Mouse (Mus musculus) hindbrain, embryonic 14.5 days (tissue): ENCODE results near the gene Apbb1. TPM values are rescaled to one million over a fixed set of nuclear protein-coding genes. Genes with fewer than 3 reads are reported as not detected.

Experiments used
- ATAC-seq: fragments of 200-750 bp; cut with Nextera tagmentation; 2 replicates; pipeline ENCODE4 v1.8.0; 2017; ENCODE audit warnings: moderate number of reproducible peaks, mild to moderate bottlenecking, moderate TSS enrichment, moderate library complexity; ENCODE audit not compliant: low FRiP score
- DNase-seq: peaks from one replicate; pipeline ENCODE4 v3.0.0-alpha.2; 2015; ENCODE audit warnings: low spot score
- H3K27ac ChIP-seq: fragments of 300-500 bp; sonication (generic); 2 replicates; pipeline ENCODE4 v1.5.1; 2014; ENCODE audit warnings: mild to moderate bottlenecking, moderate library complexity
- H3K27me3 ChIP-seq: fragments of 300-500 bp; sonication (generic); 2 replicates; pipeline ENCODE4 v1.6.1; 2014; ENCODE audit warnings: mild to moderate bottlenecking, low read length, mixed read lengths; ENCODE audit not compliant: control insufficient read depth, insufficient read depth
- H3K36me3 ChIP-seq: fragments of 300-500 bp; sonication (generic); replicated peaks from 2 replicates; pipeline ENCODE4 v1.6.1; 2014; ENCODE audit not compliant: control insufficient read depth, insufficient read depth
- H3K4me1 ChIP-seq: fragments of 300-500 bp; sonication (generic); replicated peaks from 2 replicates; pipeline ENCODE4 v1.6.1; 2014; ENCODE audit warnings: antibody characterized with exemption, low read length, mixed read lengths; ENCODE audit not compliant: control insufficient read depth, insufficient read depth
- H3K4me2 ChIP-seq: fragments of 300-500 bp; sonication (generic); replicated peaks from 2 replicates; pipeline ENCODE4 v1.6.1; 2014; ENCODE audit warnings: mild to moderate bottlenecking, moderate library complexity
- H3K4me3 ChIP-seq: fragments of 300-500 bp; sonication (generic); replicated peaks from 2 replicates; pipeline ENCODE4 v1.5.1; 2014; ENCODE audit warnings: mild to moderate bottlenecking, low read length
- H3K9ac ChIP-seq: fragments of 300-500 bp; sonication (generic); 2 replicates; pipeline ENCODE4 v1.6.1; 2014
- H3K9me3 ChIP-seq: fragments of 300-500 bp; sonication (generic); 2 replicates; pipeline ENCODE4 v1.6.1; 2016; ENCODE audit warnings: low read length; ENCODE audit not compliant: control insufficient read depth
- WGBS: fragments of 180-500 bp; shearing (Covaris S2); extraction: QIAGEN DNeasy Blood & Tissue Kit; methylation state at CpG from one replicate; pipeline ENCODE4 v1.1.7; 2014; 5-methylcytosine and 5-hydroxymethylcytosine counted together
- polyA plus RNA-seq: library from polyadenylated mRNA; unstranded; fragments of >200 nt; fragmentation: Nextera tagmentation; extraction: Ambion mirVana; gene quantifications from 2 replicates; pipeline ENCODE4 v1.2.1, GENCODE M21; 2014

Gene Apbb1
- polyA plus RNA-seq = 224 and 243 TPM in 2 replicates

- peak; percentile 86 for DNase-seq
- no peaks in the 10 kb centered on the region for H3K36me3 ChIP-seq
- peak within 1 kb of the TSS; percentile 82 for H3K9ac ChIP-seq
- H3K4me3 ChIP-seq = peak within 1 kb of the TSS; percentile 54
- no peaks in the 10 kb centered on the region for H3K27me3 ChIP-seq
- peaks cover 28% of the 10 kb centered on the region for H3K4me1 ChIP-seq
- peak within 1 kb of the TSS; percentile 84 for H3K4me2 ChIP-seq
- 0% methylated on average over 43 of the region's 54 CpGs for WGBS
- no peaks in the 10 kb centered on the region for H3K9me3 ChIP-seq
- ATAC-seq = peak; percentile 93
- peak within 1 kb of the TSS; percentile 97 for H3K27ac ChIP-seq
Measured at GRCm38 (mm10) chr7:105581094-105581703, at the start of gene Apbb1. Gene Apbb1 (minus strand): TSS chr7:105581653.

GRCm38 (mm10) chr7:105628633-105629032 lies 47.2 kb upstream of the Apbb1 start:
- DNase-seq = peak; percentile 63
- Histone ChIP-seq H3K36me3 (peaks cover 20% of the 10 kb centered on the region), H3K27ac (peak overlapping the region; percentile 45; the same call in 1 of the 2 replicates), H3K4me2 (no peak overlapping the region), H3K27me3 (no peaks in the 10 kb centered on the region), H3K9ac (no peak overlapping the region), H3K4me1 (peaks cover 33% of the 10 kb centered on the region), H3K9me3 (no peaks in the 10 kb centered on the region), H3K4me3 (no peak overlapping the region)
- ATAC-seq = no peak; the same call in 1 of the 2 replicates
- WGBS = 23% methylated on average over 3 of the region's 3 CpGs

- H3K27me3 ChIP-seq = no peaks in the 10 kb centered on the region
- ATAC-seq = no peak
- H3K9me3 ChIP-seq = no peaks in the 10 kb centered on the region
- H3K4me2 ChIP-seq = no peak overlapping the region
- peaks cover 15% of the 10 kb centered on the region for H3K4me1 ChIP-seq
- H3K36me3 ChIP-seq = peaks cover 52% of the 10 kb centered on the region
- H3K9ac ChIP-seq = no peak overlapping the region
- DNase-seq = no peak
- no peak overlapping the region for H3K27ac ChIP-seq
- WGBS = 73% methylated on average over 6 of the region's 6 CpGs
- no peak overlapping the region for H3K4me3 ChIP-seq
Measured at GRCm38 (mm10) chr7:105625397-105625796, 43.9 kb upstream of the Apbb1 start.

GRCm38 (mm10) chr7:105621646-105622292 lies 40.3 kb upstream of the Apbb1 start:
- H3K4me3 ChIP-seq = no peak overlapping the region
- no peaks in the 10 kb centered on the region for H3K27me3 ChIP-seq
- no peak overlapping the region for H3K27ac ChIP-seq
- WGBS = 87% methylated on average over 8 of the region's 8 CpGs
- DNase-seq (no peak), ATAC-seq (no peak)
- H3K36me3 ChIP-seq = peaks cover 87% of the 10 kb centered on the region
- H3K4me1 ChIP-seq = no peaks in the 10 kb centered on the region
- H3K4me2 ChIP-seq = no peak overlapping the region
- no peaks in the 10 kb centered on the region for H3K9me3 ChIP-seq
- no peak overlapping the region for H3K9ac ChIP-seq

- WGBS = 80% methylated on average over 4 of the region's 4 CpGs
Measured at GRCm38 (mm10) chr7:105621053-105621452, 39.6 kb upstream of the Apbb1 start.

GRCm38 (mm10) chr7:105619701-105620100 lies 38.2 kb upstream of the Apbb1 start:
- peaks cover 99% of the 10 kb centered on the region for H3K36me3 ChIP-seq
- WGBS = 87% methylated on average over 3 of the region's 3 CpGs
- no peak for ATAC-seq
- no peaks in the 10 kb centered on the region for H3K4me1 ChIP-seq
- H3K9me3 ChIP-seq = no peaks in the 10 kb centered on the region
- H3K4me3 ChIP-seq = no peak overlapping the region
- DNase-seq = no peak
- no peak overlapping the region for H3K27ac ChIP-seq
- no peak overlapping the region for H3K4me2 ChIP-seq
- H3K27me3 ChIP-seq = no peaks in the 10 kb centered on the region
- H3K9ac ChIP-seq = no peak overlapping the region

More at GRCm38 (mm10) chr7:105621053-105621452, 39.6 kb upstream of the Apbb1 start:
- H3K27me3 ChIP-seq = no peaks in the 10 kb centered on the region
- DNase-seq (no peak), ATAC-seq (no peak)
- peaks cover 95% of the 10 kb centered on the region for H3K36me3 ChIP-seq
- no peaks in the 10 kb centered on the region for H3K4me1 ChIP-seq
- no peak overlapping the region for H3K4me3 ChIP-seq
- H3K9ac ChIP-seq = no peak overlapping the region
- no peak overlapping the region for H3K4me2 ChIP-seq
- H3K9me3 ChIP-seq = no peaks in the 10 kb centered on the region
- H3K27ac ChIP-seq = no peak overlapping the region

GRCm38 (mm10) chr7:105617810-105618209 lies 36.4 kb upstream of the Apbb1 start:
- Histone ChIP-seq H3K4me2 (no peak overlapping the region), H3K36me3 (peaks cover 99% of the 10 kb centered on the region), H3K4me1 (no peaks in the 10 kb centered on the region), H3K27me3 (no peaks in the 10 kb centered on the region), H3K9ac (no peak overlapping the region), H3K27ac (no peak overlapping the region), H3K9me3 (no peaks in the 10 kb centered on the region), H3K4me3 (no peak overlapping the region)
- DNase-seq (no peak), ATAC-seq (no peak)
- WGBS = 96% methylated on average over 22 of the region's 22 CpGs

- 95% methylated on average over 6 of the region's 6 CpGs for WGBS
- H3K4me2 ChIP-seq = no peak overlapping the region
- H3K4me1 ChIP-seq = no peaks in the 10 kb centered on the region
- no peak for ATAC-seq
- no peaks in the 10 kb centered on the region for H3K27me3 ChIP-seq
- H3K9ac ChIP-seq = no peak overlapping the region
- H3K27ac ChIP-seq = no peak overlapping the region
- H3K9me3 ChIP-seq = no peaks in the 10 kb centered on the region
- DNase-seq = no peak
- peaks cover 99% of the 10 kb centered on the region for H3K36me3 ChIP-seq
- no peak overlapping the region for H3K4me3 ChIP-seq
Measured at GRCm38 (mm10) chr7:105616561-105616960, 35.1 kb upstream of the Apbb1 start.

- Histone ChIP-seq H3K4me3 (no peak overlapping the region), H3K27me3 (no peaks in the 10 kb centered on the region), H3K27ac (no peak overlapping the region), H3K4me1 (no peaks in the 10 kb centered on the region), H3K9ac (no peak overlapping the region), H3K4me2 (no peak overlapping the region), H3K9me3 (no peaks in the 10 kb centered on the region), H3K36me3 (peaks cover 99% of the 10 kb centered on the region)
- no peak for DNase-seq
- no peak for ATAC-seq
- WGBS = 100% methylated on average over 1 of the region's 1 CpGs
Measured at GRCm38 (mm10) chr7:105615720-105616119, 34.3 kb upstream of the Apbb1 start.
